Mouse (Mus musculus) effector memory CD4-positive, alpha-beta T cell, adult 7 months (primary cell): ENCODE data around the gene Plekha7. TPM values are rescaled to one million over a fixed set of nuclear protein-coding genes. Genes with fewer than 3 reads are reported as not detected.

ENCODE experiments used
- polyA plus RNA-seq: library from polyadenylated mRNA; unstranded; fragments of 100-300 nt; shearing (Covaris generic); gene quantifications from one replicate; pipeline ENCODE4 v1.2.1, GENCODE M21; 2017

The Plekha7 gene
- 13.0 TPM for polyA plus RNA-seq

GRCm38 (mm10) chr7:116307871-116308631, at the start of gene Plekha7:
Plekha7 (minus strand) TSS chr7:116308376.

GRCm38 (mm10) chr7:116333713-116334668, 25.8 kb upstream of the Plekha7 start, which contains the start of gene Rps13:
Rps13 (minus strand) TSS chr7:116334195.

GRCm38 (mm10) chr7:116084366-116084765, 223.8 kb downstream of the Plekha7 start, which contains the start of gene Gm4353:
Gm4353 (minus strand) TSS chr7:116084635.

Other genes starting within 250 kb of the Plekha7 start
- 0.52 TPM for gene Gm4353, start 223.7 kb downstream of the Plekha7 start, polyA plus RNA-seq
- 715 TPM for gene Rps13, start 25.8 kb upstream of the Plekha7 start, polyA plus RNA-seq
- gene Pik3c2a, start 135.1 kb upstream of the Plekha7 start, polyA plus RNA-seq = 24.9 TPM
- gene Nucb2, start 196.0 kb upstream of the Plekha7 start, polyA plus RNA-seq = 2.9 TPM